Mouse (Mus musculus) retina, embryonic 14.5 days (tissue): ENCODE results near the gene Oxsr1.

Experiments used
- DNase-seq: peaks from one replicate; pipeline ENCODE4 v3.0.0-alpha.2; 2015; ENCODE audit warnings: low spot score

Gene Oxsr1

GRCm38 (mm10) chr9:119338350-119338749, 16.1 kb upstream of the Oxsr1 start:
- DNase-seq: no peak

GRCm38 (mm10) chr9:119337842-119338241, 15.6 kb upstream of the Oxsr1 start:
- DNase-seq: no peak

GRCm38 (mm10) chr9:119335571-119335970, 13.3 kb upstream of the Oxsr1 start:
- DNase-seq: no peak

- no peak for DNase-seq
These were observed 12.6 kb upstream of the Oxsr1 start for GRCm38 (mm10) chr9:119334834-119335233.

- no peak for DNase-seq
These were observed 12.1 kb upstream of the Oxsr1 start for GRCm38 (mm10) chr9:119334324-119334723.

GRCm38 (mm10) chr9:119330186-119330963, 8.1 kb upstream of the Oxsr1 start:
- DNase-seq: no peak

DNA sequence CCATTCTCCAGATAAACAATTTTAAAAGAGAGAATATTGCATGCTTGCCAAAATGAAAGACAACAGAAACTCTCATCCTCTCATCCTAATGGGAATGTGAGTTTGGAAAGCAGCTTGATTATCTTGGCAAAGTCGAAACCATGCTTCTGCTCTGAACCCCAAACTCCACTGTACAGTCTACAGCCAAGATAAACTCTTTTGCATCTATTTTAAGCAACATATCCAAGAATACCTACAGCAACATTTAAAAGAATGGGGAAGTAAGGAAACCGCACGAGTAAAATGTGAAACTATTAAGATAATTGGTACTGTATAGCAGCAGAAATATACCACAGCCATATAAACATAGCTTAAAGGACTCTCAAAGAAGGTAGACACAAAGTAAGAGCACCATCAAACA, 6.3 kb upstream of the Oxsr1 start:
- no peak for DNase-seq

DNA sequence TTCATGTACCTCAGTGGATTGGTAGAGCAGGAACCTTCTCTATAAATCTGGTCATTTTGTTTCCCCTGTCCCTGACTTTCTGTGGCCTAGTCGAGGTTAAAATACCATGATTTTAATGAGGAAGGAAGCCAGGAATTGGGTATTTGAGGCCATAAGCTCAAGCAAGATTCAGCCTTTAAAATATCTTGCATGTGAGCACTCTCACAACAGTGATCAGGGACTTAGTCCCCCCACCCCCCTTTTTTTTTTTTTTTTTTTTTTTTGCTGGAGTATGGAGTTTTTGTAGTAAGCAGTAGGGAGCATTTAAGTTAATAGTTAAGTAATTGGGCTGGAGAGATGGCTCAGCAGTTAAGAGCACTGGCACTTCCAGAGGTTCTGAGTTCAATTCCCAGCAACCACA, 1.9 kb upstream of the Oxsr1 start:
- no peak for DNase-seq

DNA sequence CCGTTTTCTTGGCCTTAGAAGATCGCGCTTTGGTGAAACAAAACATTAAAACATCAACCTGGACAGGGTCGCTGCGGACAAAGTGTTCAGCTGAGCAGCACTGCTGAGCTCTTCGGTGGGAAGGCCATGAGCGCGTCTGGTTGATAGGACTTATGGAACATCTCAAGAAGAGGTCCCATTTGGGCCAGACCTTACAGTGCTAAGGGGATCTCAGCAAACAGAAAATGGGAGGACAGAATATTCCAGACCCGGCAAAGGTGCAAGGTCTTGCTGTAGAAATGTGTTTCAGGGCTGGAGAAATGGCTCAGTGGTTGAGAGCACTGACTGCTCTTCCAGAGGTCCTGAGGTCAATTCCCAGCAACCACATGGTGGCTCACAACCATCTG, 1.0 kb upstream of the Oxsr1 start:
- DNase-seq: no peak

DNA sequence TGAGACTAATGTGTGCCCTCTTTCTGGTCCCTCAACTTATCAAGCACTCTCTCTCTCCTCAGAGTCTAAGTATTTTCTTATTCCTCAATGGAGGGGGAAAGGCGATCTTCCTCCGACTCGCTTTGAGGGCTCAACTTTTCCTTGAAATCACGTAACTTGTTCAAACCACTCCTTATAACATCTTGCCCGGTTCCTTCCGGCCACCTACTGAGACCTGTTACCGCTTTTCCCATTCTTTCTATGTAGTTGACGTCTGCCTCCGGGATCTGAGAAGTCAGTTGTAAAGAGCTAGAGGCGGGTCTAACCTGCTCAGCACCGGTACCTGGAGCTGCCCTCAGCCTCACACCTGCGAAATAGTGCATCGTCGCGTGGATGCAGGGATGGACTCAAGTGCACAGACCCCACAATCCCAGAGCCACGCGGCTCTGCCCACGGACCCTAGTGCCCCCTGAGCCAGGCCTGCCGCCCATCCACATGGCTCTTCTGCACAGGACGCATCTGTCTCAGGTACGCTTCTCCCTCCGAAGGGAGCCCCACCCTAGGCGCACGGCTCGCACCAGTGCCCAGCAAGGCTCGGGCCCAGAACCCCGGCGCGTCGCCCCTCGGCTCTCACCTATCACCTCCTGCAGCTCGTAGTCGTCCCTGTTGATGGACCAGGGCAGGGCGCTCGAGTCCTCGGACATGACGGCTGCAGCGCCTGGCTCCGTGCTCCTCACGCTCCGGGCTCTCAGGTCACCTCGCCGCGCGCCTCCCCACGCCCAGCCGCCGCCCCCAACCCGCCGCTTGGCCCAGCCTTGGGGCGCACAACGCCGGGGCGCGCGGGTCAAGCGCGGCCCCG, 616 bp downstream of the Oxsr1 start:
- no peak for DNase-seq

- DNase-seq: peak; percentile 19
These were observed 1.3 kb downstream of the Oxsr1 start for GRCm38 (mm10) chr9:119320946-119321345.

GRCm38 (mm10) chr9:119320446-119320845, 1.8 kb downstream of the Oxsr1 start:
- no peak for DNase-seq

GRCm38 (mm10) chr9:119318891-119319290, 3.3 kb downstream of the Oxsr1 start:
- DNase-seq: no peak

DNA sequence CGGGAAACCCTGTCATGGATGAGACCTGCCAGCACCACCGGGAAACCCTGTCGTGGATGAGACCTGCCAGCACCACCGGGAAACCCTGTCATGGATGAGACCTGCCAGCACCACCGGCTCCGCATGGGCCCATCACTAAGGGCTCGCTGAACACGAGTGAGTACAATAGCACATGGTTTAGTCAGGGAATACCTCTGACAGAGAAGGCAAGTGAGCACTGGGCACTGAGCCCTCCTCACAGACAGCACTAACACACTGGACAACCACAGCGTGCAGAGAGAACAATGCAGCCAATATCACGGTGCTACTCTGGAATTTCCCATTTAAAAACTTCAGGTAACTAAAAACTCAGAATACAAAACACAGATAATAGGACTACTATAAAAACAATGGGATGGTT, 9.1 kb downstream of the Oxsr1 start:
- DNase-seq: no peak

GRCm38 (mm10) chr9:119309067-119309466, 13.2 kb downstream of the Oxsr1 start:
- no peak for DNase-seq

GRCm38 (mm10) chr9:119305863-119306262, 16.4 kb downstream of the Oxsr1 start:
- DNase-seq: no peak

DNA sequence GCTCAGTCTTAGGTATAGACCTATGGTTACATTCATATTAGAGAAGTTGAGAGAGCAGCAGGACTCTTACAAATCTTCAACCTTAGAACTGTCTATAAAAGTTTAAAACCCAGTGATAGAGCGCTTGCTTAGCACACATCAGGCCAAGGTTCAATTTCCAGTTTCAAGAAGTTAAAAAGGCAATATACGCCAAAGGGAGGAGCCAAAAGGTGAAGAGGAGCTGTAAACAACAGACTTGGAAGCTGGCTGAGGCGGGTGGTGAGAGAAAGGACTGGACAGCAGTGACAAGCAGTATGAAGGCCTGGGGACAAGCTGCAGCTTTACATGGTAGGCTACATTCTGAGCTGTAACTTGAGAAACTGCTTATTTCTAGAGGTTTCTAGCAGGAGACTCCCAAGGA, 23.7 kb downstream of the Oxsr1 start:
- no peak for DNase-seq

DNA sequence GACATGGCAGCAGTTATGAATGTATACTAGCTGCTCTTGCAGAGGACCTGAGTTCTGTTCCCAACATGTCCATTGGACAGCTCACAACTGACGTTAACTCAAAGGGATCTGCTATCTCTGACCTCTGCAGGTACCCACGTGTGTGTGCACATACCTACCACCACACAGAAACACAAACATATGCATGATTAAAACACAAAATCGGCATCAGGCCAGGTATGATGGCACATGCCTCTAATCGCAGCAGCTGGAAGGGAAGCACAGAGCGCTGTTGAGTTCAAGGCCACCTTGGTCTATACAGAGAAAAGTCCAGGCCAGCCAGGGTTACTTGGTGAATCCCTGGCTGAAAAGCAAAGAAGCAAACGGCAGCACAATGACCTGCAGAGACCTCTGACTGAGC, 24.5 kb downstream of the Oxsr1 start:
- DNase-seq: no peak

- no peak for DNase-seq
These were observed 31.4 kb downstream of the Oxsr1 start for GRCm38 (mm10) chr9:119290791-119291190.

DNA sequence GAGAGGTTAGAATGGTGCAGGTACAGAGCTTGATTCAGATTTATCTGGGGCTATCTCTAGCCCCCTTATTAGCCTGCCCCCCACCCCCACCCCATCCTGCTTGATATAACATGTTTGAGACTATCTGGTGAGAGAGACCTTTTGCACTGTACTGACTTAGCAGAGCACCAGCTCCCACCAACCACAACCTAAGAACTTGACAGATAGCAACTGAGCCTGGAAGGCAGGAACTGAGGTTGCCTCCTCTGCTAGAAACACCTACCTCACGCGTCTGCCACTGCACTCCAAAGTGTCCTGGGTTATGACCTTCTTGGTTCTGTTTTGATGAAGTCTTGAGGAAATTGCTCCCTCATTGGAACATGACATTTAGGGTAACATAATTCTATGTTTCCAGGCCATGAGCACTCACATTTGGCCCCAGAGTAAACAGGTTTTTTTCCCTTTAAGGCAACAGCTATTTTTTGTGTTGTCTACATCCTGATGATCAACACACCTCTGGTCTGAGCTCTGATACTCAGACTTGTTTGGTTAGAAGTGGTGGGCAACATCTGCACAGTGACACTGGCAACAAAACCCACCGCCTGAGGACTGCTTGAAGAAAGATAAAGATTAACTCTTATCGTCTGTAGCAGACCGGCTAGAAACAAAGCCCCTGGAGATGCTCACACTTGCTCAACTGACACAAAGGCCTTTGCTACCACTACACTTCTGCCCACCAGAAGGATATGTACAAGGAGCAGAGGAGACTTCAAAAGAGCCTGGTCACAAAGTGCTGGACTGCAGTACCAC, 41.1 kb downstream of the Oxsr1 start:
- DNase-seq: no peak

- no peak for DNase-seq
These were observed 44.2 kb downstream of the Oxsr1 start for GRCm38 (mm10) chr9:119278031-119278430.

- no peak for DNase-seq
These were observed 45.9 kb downstream of the Oxsr1 start for GRCm38 (mm10) chr9:119276321-119276720.

GRCm38 (mm10) chr9:119274814-119275213, 47.4 kb downstream of the Oxsr1 start:
- DNase-seq: peak; percentile 7
